Mouse (Mus musculus): ENCODE measurements around the gene Olfr1058. TPM values are rescaled to one million over a fixed set of nuclear protein-coding genes. Genes with fewer than 3 reads are reported as not detected.

Olfr1058 gene
- polyA plus RNA-seq, 1 experiment = not detected

DNA sequence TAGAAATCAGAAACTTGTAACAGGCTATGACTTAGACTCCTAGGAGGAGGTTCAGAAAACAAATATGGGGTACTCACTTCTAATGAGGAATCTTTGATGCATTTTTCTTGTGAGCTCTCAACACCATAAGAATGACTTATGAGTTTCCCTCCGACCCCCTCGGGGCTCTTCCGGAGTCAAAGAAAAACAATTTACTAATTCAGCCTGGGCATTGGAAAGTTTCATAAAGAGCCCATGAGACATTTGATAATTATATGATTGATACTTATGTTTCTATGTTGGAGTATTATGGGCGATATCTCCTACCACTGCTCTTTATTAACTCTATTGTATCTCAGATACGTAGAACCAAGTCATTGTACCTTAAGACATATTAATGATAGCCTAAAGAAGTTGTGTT lies 38.2 kb downstream of the Olfr1058 start, which contains the start of gene Olfr1055:
Gene Olfr1055, minus strand, starts transcription at position 101 of the 400 bp plus-strand sequence.
- Histone ChIP-seq H3K4me3 (ENCODE audit: control insufficient read depth, low read depth, low read length) (no peak within 1 kb of the TSS), H3K4me1 (ENCODE audit: control insufficient read depth, insufficient read depth, low read length) (no peaks in the 10 kb centered on the region), H3K27me3 (ENCODE audit: control insufficient read depth, insufficient read depth, low read length) (no peaks in the 10 kb centered on the region), H3K36me3 (ENCODE audit: control insufficient read depth, insufficient read depth, low read length) (no peaks in the 10 kb centered on the region), H3K27ac (ENCODE audit: control insufficient read depth, insufficient read depth, low read depth, low read length) (no peak within 1 kb of the TSS)
- TF ChIP-seq POLR2A (IDR thresholded peaks at IDR 0.05; ENCODE audit: control insufficient read depth, low read depth, low read length) = no peak
- no peak for TF ChIP-seq CTCF (IDR thresholded peaks at IDR 0.05; ENCODE audit: control insufficient read depth, insufficient read depth, insufficient replicate concordance, low read depth, low read length)

DNA sequence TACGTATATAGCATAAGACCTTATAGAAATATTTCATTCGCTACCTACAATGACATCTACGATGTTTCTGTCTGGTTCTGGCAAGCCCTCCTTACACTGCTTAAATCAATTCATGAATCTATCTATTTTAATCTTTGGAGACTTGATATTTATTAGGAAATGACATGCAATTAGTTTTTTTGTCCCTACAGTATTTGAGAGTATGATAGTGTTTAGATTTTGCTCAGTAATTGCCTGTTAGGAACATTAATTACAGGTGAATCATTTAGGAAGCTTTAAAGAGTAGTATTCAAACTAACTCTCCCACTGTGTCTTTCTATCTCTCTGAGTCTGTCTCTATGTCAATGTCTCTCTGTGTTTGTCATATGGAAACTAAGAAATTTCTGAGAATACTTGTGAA lies 53.0 kb downstream of the Olfr1058 start, which contains the start of gene Olfr1054:
Gene Olfr1054, minus strand, starts transcription at position 101 of the 400 bp plus-strand sequence.
- no peak for TF ChIP-seq POLR2A (IDR thresholded peaks at IDR 0.05; ENCODE audit: control insufficient read depth, low read depth, low read length)
- no peak for TF ChIP-seq CTCF (IDR thresholded peaks at IDR 0.05; ENCODE audit: control insufficient read depth, insufficient read depth, insufficient replicate concordance, low read depth, low read length)

More for the DNA sequence above, 53.0 kb downstream of the Olfr1058 start, which contains the start of gene Olfr1054:
- H3K4me3 ChIP-seq (ENCODE audit: control insufficient read depth, low read depth, low read length) = no peak within 1 kb of the TSS
- H3K27me3 ChIP-seq (ENCODE audit: control insufficient read depth, insufficient read depth, low read length) = no peaks in the 10 kb centered on the region
- no peak within 1 kb of the TSS for H3K27ac ChIP-seq (ENCODE audit: control insufficient read depth, insufficient read depth, low read depth, low read length)
- H3K4me1 ChIP-seq (ENCODE audit: control insufficient read depth, insufficient read depth, low read length) = no peaks in the 10 kb centered on the region
- H3K36me3 ChIP-seq (ENCODE audit: control insufficient read depth, insufficient read depth, low read length) = no peaks in the 10 kb centered on the region

Other genes starting within 250 kb of the Olfr1058 start
- gene Olfr1040, start 241.8 kb downstream of the Olfr1058 start, polyA plus RNA-seq (2012; rRNA removed) = not detected in 2 replicates
- gene Olfr1042, start 226.7 kb downstream of the Olfr1058 start, polyA plus RNA-seq (2012; rRNA removed) = not detected in 2 replicates
- not detected in 2 replicates for gene Olfr1043, start 221.0 kb downstream of the Olfr1058 start, polyA plus RNA-seq (2012; rRNA removed)
- not detected in 2 replicates for gene Olfr1044, start 210.7 kb downstream of the Olfr1058 start, polyA plus RNA-seq (2012; rRNA removed)
- gene Olfr52, start 202.9 kb downstream of the Olfr1058 start, polyA plus RNA-seq (2012; rRNA removed) = not detected in 2 replicates
- gene Olfr1045, start 185.6 kb downstream of the Olfr1058 start, polyA plus RNA-seq (2012; rRNA removed) = not detected in 2 replicates
- not detected in 2 replicates for gene Olfr1046, start 169.2 kb downstream of the Olfr1058 start, polyA plus RNA-seq (2012; rRNA removed)
- not detected in 2 replicates for gene Olfr1047, start 157.2 kb downstream of the Olfr1058 start, polyA plus RNA-seq (2012; rRNA removed)
- not detected in 2 replicates for gene Olfr1048, start 148.3 kb downstream of the Olfr1058 start, polyA plus RNA-seq (2012; rRNA removed)
- not detected in 2 replicates for gene Olfr1049, start 130.2 kb downstream of the Olfr1058 start, polyA plus RNA-seq (2012; rRNA removed)
- gene Olfr1051, start 109.5 kb downstream of the Olfr1058 start, polyA plus RNA-seq (2012; rRNA removed) = not detected in 2 replicates
- not detected in 2 replicates for gene Olfr1052, start 96.1 kb downstream of the Olfr1058 start, polyA plus RNA-seq (2012; rRNA removed)
- not detected in 2 replicates for gene Olfr1053, start 73.3 kb downstream of the Olfr1058 start, polyA plus RNA-seq (2012; rRNA removed)
- gene Olfr1054, start 53.1 kb downstream of the Olfr1058 start, polyA plus RNA-seq (2012; rRNA removed) = not detected in 2 replicates
- gene Olfr1055, start 38.3 kb downstream of the Olfr1058 start, polyA plus RNA-seq (2012; rRNA removed) = not detected in 2 replicates
- gene Olfr1056, start 26.1 kb downstream of the Olfr1058 start, polyA plus RNA-seq (2012; rRNA removed) = not detected in 2 replicates
- not detected in 2 replicates for gene Olfr1057, start 10.2 kb downstream of the Olfr1058 start, polyA plus RNA-seq (2012; rRNA removed)
- not detected in 2 replicates for gene Olfr1061, start 25.5 kb upstream of the Olfr1058 start, polyA plus RNA-seq (2012; rRNA removed)
- gene Olfr1062, start 38.2 kb upstream of the Olfr1058 start, polyA plus RNA-seq (2012; rRNA removed) = not detected in 2 replicates
- gene Olfr1065, start 62.0 kb upstream of the Olfr1058 start, polyA plus RNA-seq (2012; rRNA removed) = not detected in 2 replicates
- not detected in 2 replicates for gene Olfr1066, start 67.7 kb upstream of the Olfr1058 start, polyA plus RNA-seq (2012; rRNA removed)
- not detected in 2 replicates for gene Olfr228, start 98.8 kb upstream of the Olfr1058 start, polyA plus RNA-seq (2012; rRNA removed)
- gene Olfr1076, start 119.9 kb upstream of the Olfr1058 start, polyA plus RNA-seq (2012; rRNA removed) = not detected in 2 replicates
- not detected in 2 replicates for gene Olfr1079, start 153.9 kb upstream of the Olfr1058 start, polyA plus RNA-seq (2012; rRNA removed)
- gene Olfr1080, start 169.7 kb upstream of the Olfr1058 start, polyA plus RNA-seq (2012; rRNA removed) = not detected in 2 replicates
- gene Olfr1082, start 210.4 kb upstream of the Olfr1058 start, polyA plus RNA-seq (2012; rRNA removed) = not detected in 2 replicates

Measured in testis, adult 2 months (tissue).